Mouse (Mus musculus): ENCODE results near the gene Creb1. TPM values are rescaled to one million over a fixed set of nuclear protein-coding genes. Genes with fewer than 3 reads are reported as not detected.

Gene Creb1
- polyA plus RNA-seq, 1 experiment from 2014 or later: 58.1 TPM

DNA sequence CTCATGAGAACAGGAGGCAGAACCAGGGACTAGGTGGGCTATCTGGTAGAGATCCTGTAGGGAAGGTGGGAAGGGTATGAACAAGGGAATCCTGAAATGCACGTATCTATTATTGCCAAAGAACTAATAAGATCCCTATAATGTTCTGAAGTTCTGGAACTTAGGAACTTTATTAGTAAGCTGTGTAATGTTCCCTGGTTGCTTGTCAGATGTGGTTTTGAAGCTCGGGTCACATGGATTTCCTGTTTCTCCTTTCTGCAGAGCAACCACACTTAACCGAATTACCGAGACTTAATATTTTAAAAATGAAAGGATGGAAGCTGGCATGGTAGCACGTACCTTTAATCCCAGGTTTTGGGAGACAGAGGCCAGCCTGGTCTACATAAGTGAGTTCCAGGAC is 70.9 kb downstream of the Creb1 start:
- WGBS: 96% methylated on average over 5 of the region's 5 CpGs
- Histone ChIP-seq H3K4me3 (replicated peaks; ENCODE audit: low read depth, low read length) (no peak overlapping the region), H3K4me1 (ENCODE audit: control insufficient read depth, insufficient read depth, low read length) (no peaks in the 10 kb centered on the region), H3K27me3 (ENCODE audit: control insufficient read depth, insufficient read depth, low read length) (no peaks in the 10 kb centered on the region), H3K27ac (replicated peaks; ENCODE audit: low read depth, low read length) (no peak overlapping the region), H3K36me3 (ENCODE audit: control insufficient read depth, insufficient read depth, low read length) (peaks cover 37% of the 10 kb centered on the region), H3K9ac (replicated peaks; ENCODE audit: low read length) (no peak overlapping the region), H3K9me3 (ENCODE audit: control insufficient read depth, low read length) (no peaks in the 10 kb centered on the region), H3K4me2 (ENCODE audit: low read length) (no peak overlapping the region)
- ATAC-seq (ENCODE audit: low FRiP score, low TSS enrichment) (no peak), DNase-seq (no peak)

DNA sequence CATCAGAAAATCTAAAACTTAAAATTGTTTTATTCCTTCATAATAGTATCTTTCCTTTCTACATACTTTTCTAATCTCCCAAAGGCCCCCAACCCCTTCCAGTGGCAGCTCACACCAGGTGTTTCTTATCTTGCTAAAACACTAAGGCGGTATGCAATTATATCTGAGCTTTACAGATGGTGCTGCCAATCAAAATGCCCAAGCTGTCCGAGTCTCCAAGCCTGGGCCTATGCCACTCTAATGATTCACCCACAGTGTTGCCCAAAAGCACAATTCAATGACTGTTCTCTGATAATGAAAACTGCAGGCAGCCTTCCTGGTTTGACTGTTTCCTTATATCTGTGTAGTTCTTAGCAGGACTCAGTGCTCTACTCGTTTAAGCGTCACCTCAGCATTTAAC is 76.7 kb downstream of the Creb1 start:
- no peak for ATAC-seq (ENCODE audit: low FRiP score, low TSS enrichment)
- WGBS: 87% methylated on average over 4 of the region's 4 CpGs
- Histone ChIP-seq H3K27me3 (ENCODE audit: control insufficient read depth, insufficient read depth, low read length) (no peaks in the 10 kb centered on the region), H3K27ac (replicated peaks; ENCODE audit: low read depth, low read length) (no peak overlapping the region), H3K9me3 (ENCODE audit: control insufficient read depth, low read length) (no peaks in the 10 kb centered on the region), H3K4me1 (ENCODE audit: control insufficient read depth, insufficient read depth, low read length) (no peaks in the 10 kb centered on the region), H3K4me3 (replicated peaks; ENCODE audit: low read depth, low read length) (no peak overlapping the region), H3K9ac (replicated peaks; ENCODE audit: low read length) (no peak overlapping the region), H3K36me3 (ENCODE audit: control insufficient read depth, insufficient read depth, low read length) (peaks cover 38% of the 10 kb centered on the region), H3K4me2 (ENCODE audit: low read length) (no peak overlapping the region)
- no peak for DNase-seq

DNA sequence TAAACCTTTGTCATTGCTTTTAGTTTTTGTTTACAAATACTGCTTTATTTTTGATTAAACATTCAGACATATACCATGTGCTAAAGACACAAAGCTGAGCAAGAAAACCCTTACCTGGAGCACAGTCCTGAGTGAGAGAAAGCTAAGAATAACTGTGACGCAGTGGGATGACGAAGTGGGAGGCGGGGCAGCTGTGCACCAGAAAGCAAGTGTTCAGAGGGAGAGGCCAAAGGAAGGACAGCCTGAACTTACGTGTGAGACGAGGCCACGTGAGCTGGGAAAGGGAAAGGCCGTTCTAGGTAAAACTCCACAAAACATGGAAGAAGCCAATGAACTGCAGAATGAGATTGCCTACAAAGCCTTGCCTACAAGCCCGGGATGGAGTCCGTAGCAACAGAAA is 77.5 kb downstream of the Creb1 start:
- no peak overlapping the region for H3K4me2 ChIP-seq (ENCODE audit: low read length)
- no peaks in the 10 kb centered on the region for H3K9me3 ChIP-seq (ENCODE audit: control insufficient read depth, low read length)
- no peaks in the 10 kb centered on the region for H3K27me3 ChIP-seq (ENCODE audit: control insufficient read depth, insufficient read depth, low read length)
- H3K27ac ChIP-seq (replicated peaks; ENCODE audit: low read depth, low read length): no peak overlapping the region
- H3K4me1 ChIP-seq (ENCODE audit: control insufficient read depth, insufficient read depth, low read length): no peaks in the 10 kb centered on the region
- DNase-seq (no peak), ATAC-seq (ENCODE audit: low FRiP score, low TSS enrichment) (no peak)
- 93% methylated on average over 9 of the region's 9 CpGs for WGBS
- no peak overlapping the region for H3K9ac ChIP-seq (replicated peaks; ENCODE audit: low read length)
- peaks cover 38% of the 10 kb centered on the region for H3K36me3 ChIP-seq (ENCODE audit: control insufficient read depth, insufficient read depth, low read length)
- H3K4me3 ChIP-seq (replicated peaks; ENCODE audit: low read depth, low read length): no peak overlapping the region

DNA sequence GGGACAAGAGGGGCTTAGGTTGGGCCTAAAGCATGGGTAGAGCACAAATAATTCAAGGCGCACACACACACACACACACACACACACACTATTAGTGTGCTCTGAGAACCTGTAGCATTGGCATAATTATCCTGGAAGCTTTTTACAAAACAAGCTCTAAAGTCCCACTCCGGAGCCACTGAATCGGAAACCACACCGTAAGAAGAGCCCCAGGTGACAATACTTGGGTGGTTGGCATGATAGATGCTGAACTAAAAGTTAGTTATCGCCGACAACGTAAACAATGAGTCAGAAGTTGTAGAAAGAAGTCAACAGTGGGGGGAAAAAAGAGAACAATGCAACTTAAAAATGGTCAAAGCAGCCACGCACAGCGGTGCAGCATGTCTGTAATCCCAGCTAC is 81.9 kb downstream of the Creb1 start:
- Histone ChIP-seq H3K4me2 (ENCODE audit: low read length) (no peak overlapping the region), H3K4me3 (replicated peaks; ENCODE audit: low read depth, low read length) (no peak overlapping the region), H3K9ac (replicated peaks; ENCODE audit: low read length) (no peak overlapping the region), H3K27me3 (ENCODE audit: control insufficient read depth, insufficient read depth, low read length) (no peaks in the 10 kb centered on the region), H3K9me3 (ENCODE audit: control insufficient read depth, low read length) (no peaks in the 10 kb centered on the region), H3K4me1 (ENCODE audit: control insufficient read depth, insufficient read depth, low read length) (peaks cover 12% of the 10 kb centered on the region), H3K27ac (replicated peaks; ENCODE audit: low read depth, low read length) (no peak overlapping the region), H3K36me3 (ENCODE audit: control insufficient read depth, insufficient read depth, low read length) (peaks cover 13% of the 10 kb centered on the region)
- ATAC-seq (ENCODE audit: low FRiP score, low TSS enrichment): no peak
- WGBS: 87% methylated on average over 9 of the region's 9 CpGs
- no peak for DNase-seq

DNA sequence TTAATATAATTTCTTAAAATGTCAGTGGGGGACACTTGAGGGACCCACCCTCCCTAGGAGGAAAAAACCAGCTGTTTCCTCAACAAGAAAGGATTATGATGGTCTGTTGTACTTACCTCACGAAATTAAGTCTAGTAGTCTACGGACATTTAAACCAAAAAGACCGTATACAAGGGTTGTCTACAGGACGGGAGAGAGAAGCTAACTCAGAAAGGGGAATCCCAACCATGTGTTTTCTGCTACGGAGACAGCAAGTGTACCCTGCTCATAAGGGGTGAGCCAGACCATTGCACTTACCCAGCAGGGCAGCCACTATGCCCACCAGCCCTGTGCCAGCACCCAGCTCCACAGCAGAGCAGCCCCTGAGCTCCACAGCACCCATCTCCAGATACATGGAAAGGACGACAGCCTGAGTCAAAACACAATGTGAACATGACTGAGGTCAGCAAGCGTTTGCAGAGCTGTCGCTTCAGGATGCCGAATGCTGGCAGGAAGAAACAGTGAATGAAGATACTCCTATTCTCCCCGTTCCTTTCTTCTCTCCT is 82.4 kb downstream of the Creb1 start:
- Histone ChIP-seq H3K4me3 (replicated peaks; ENCODE audit: low read depth, low read length) (no peak overlapping the region), H3K36me3 (ENCODE audit: control insufficient read depth, insufficient read depth, low read length) (peaks cover 9% of the 10 kb centered on the region; the same call in 1 of the 2 replicates), H3K4me2 (ENCODE audit: low read length) (no peak overlapping the region), H3K27ac (replicated peaks; ENCODE audit: low read depth, low read length) (no peak overlapping the region), H3K4me1 (ENCODE audit: control insufficient read depth, insufficient read depth, low read length) (peaks cover 12% of the 10 kb centered on the region), H3K9me3 (ENCODE audit: control insufficient read depth, low read length) (no peaks in the 10 kb centered on the region), H3K27me3 (ENCODE audit: control insufficient read depth, insufficient read depth, low read length) (no peaks in the 10 kb centered on the region), H3K9ac (replicated peaks; ENCODE audit: low read length) (no peak overlapping the region)
- ATAC-seq (ENCODE audit: low FRiP score, low TSS enrichment) (no peak), DNase-seq (no peak)
- 86% methylated on average over 10 of the region's 10 CpGs for WGBS

DNA sequence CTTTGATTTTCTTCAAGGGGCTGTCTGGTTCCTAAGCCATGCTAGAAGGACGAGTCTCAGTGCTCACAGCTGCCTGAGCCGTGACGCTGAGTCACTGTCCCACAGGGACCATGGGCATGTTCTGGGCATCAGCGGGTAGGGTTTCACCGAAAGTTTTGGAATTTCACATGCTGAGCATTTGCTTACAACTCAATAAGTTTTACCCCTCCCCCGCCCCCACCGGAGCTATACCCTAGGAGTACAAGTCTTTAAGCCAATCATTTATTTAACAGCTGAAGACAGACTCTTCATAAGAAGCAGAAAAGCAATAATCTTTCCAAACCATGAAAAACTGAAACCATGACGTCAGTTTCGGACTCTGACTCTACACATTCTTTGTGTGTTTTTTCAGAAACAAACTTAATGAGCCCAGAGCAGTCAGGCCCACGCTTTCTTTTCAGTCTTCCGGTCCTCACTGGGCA is 83.1 kb downstream of the Creb1 start:
- no peak overlapping the region for H3K27ac ChIP-seq (replicated peaks; ENCODE audit: low read depth, low read length)
- peaks cover 6% of the 10 kb centered on the region; the same call in 1 of the 2 replicates for H3K36me3 ChIP-seq (ENCODE audit: control insufficient read depth, insufficient read depth, low read length)
- no peak for DNase-seq
- H3K4me1 ChIP-seq (ENCODE audit: control insufficient read depth, insufficient read depth, low read length): peaks cover 12% of the 10 kb centered on the region
- WGBS: 85% methylated on average over 11 of the region's 11 CpGs
- no peak overlapping the region for H3K9ac ChIP-seq (replicated peaks; ENCODE audit: low read length)
- ATAC-seq (ENCODE audit: low FRiP score, low TSS enrichment): no peak
- peak overlapping the region; percentile 55 for H3K4me2 ChIP-seq (ENCODE audit: low read length)
- H3K9me3 ChIP-seq (ENCODE audit: control insufficient read depth, low read length): no peaks in the 10 kb centered on the region
- no peaks in the 10 kb centered on the region for H3K27me3 ChIP-seq (ENCODE audit: control insufficient read depth, insufficient read depth, low read length)
- H3K4me3 ChIP-seq (replicated peaks; ENCODE audit: low read depth, low read length): no peak overlapping the region

DNA sequence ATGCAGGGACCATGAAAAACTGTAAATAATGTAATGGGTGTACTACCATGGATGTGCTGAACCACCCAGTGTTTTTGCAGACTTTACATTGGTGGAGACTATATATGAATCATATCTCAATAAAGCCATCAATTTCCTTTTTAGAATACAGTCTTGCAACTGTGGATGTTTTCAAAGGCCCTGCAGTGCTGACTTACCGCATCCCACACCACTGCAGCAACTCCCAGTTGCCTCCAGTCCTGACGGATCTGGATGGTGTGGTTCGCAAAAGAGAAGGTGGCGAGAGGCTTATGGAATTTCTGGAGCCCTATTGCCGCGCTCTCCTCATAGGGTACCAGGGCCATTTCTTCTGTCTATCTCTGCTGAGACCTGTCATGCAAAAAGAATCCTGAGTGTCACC is 83.6 kb downstream of the Creb1 start:
- DNase-seq (no peak), ATAC-seq (ENCODE audit: low FRiP score, low TSS enrichment) (no peak)
- H3K4me2 ChIP-seq (ENCODE audit: low read length): peak overlapping the region; percentile 55
- H3K36me3 ChIP-seq (ENCODE audit: control insufficient read depth, insufficient read depth, low read length): 0 out of 2 replicates have a peak, but pooled peaks cover 1% of the 10 kb centered on the region
- WGBS: 66% methylated on average over 6 of the region's 6 CpGs
- peaks cover 12% of the 10 kb centered on the region for H3K4me1 ChIP-seq (ENCODE audit: control insufficient read depth, insufficient read depth, low read length)
- peak overlapping the region; percentile 97 for H3K9ac ChIP-seq (replicated peaks; ENCODE audit: low read length)
- no peaks in the 10 kb centered on the region for H3K27me3 ChIP-seq (ENCODE audit: control insufficient read depth, insufficient read depth, low read length)
- H3K27ac ChIP-seq (replicated peaks; ENCODE audit: low read depth, low read length): no peak overlapping the region
- peak overlapping the region; percentile 69 for H3K4me3 ChIP-seq (replicated peaks; ENCODE audit: low read depth, low read length)
- H3K9me3 ChIP-seq (ENCODE audit: control insufficient read depth, low read length): no peaks in the 10 kb centered on the region

DNA sequence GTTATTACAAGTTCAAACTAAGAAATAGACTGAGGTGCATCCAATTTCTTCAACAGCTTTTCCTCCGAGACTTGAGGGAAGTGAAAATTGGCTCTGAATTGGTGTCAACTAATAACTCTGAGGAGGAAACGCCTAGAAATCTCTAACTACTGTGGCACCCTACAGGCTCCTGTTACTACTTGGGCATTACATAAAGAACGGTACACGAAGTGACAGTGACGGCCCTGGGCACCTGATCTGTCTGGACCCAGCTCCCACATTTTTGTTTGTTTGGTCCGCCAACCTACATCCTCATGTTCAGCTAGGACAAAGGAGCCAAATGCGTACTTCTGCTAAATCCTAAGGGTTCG is 84.1 kb downstream of the Creb1 start:
- peak overlapping the region; percentile 94 for H3K27ac ChIP-seq (replicated peaks; ENCODE audit: low read depth, low read length)
- no peak for DNase-seq

DNA sequence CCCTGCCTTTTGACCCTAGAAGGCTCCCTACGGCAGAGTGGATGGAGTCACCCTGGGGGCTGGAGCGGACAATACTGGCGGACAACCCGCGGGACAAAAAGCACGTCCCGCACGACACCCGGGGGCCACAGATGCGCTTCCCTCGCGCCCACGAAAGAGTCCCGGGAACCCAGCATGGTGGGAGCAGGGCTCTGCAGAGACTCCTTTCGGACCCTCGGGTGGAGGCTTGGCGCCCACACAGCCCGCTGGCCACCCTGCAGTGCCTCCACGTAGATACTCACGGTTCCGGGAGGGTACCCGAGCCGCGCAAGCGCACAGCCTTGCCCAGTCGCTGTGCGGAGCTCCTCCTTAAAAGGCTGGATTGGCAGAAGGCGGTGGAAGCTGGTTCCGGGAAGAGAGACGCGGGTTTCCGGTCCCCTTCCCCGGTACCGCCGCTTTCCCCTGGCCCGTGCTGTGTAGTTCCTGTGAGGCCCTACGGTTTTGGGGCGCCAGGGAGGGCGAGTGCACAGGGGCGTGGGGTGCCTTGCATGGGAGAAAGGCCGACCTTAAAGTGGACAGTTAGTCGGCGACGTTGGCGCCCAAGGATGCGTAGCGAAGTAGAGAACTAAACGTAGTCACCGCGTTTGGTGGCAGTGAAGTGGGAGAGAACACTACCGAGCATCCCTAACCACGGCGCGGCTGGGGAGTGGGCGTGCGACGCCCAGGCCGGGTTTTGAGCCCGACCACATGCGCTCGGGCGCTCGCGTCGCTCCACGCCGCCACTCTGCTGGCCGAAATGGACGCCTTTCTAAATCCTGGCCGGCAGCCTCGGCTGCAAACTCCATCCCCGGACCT is 84.7 kb downstream of the Creb1 start, which contains the start of gene Mettl21a:
TSS of gene Mettl21a (minus strand) at position 362 of the 834 bp plus-strand sequence.
- Histone ChIP-seq H3K27ac (replicated peaks; ENCODE audit: low read depth, low read length) (peak within 1 kb of the TSS; percentile 94), H3K9me3 (ENCODE audit: control insufficient read depth, low read length) (no peaks in the 10 kb centered on the region), H3K36me3 (ENCODE audit: control insufficient read depth, insufficient read depth, low read length) (no peaks in the 10 kb centered on the region), H3K4me1 (ENCODE audit: control insufficient read depth, insufficient read depth, low read length) (peaks cover 12% of the 10 kb centered on the region), H3K27me3 (ENCODE audit: control insufficient read depth, insufficient read depth, low read length) (no peaks in the 10 kb centered on the region), H3K4me2 (ENCODE audit: low read length) (peak within 1 kb of the TSS; percentile 55), H3K4me3 (replicated peaks; ENCODE audit: low read depth, low read length) (peak within 1 kb of the TSS; percentile 69), H3K9ac (replicated peaks; ENCODE audit: low read length) (peak within 1 kb of the TSS; percentile 97)
- WGBS: 0% methylated on average over 71 of the region's 72 CpGs
- peak; percentile 96 for DNase-seq
- peak; percentile 95 for ATAC-seq (ENCODE audit: low FRiP score, low TSS enrichment)

More for the DNA sequence above, 84.1 kb downstream of the Creb1 start:
- Histone ChIP-seq H3K4me1 (ENCODE audit: control insufficient read depth, insufficient read depth, low read length) (peaks cover 12% of the 10 kb centered on the region), H3K9me3 (ENCODE audit: control insufficient read depth, low read length) (no peaks in the 10 kb centered on the region), H3K27me3 (ENCODE audit: control insufficient read depth, insufficient read depth, low read length) (no peaks in the 10 kb centered on the region), H3K4me3 (replicated peaks; ENCODE audit: low read depth, low read length) (peak overlapping the region; percentile 69), H3K4me2 (ENCODE audit: low read length) (peak overlapping the region; percentile 55), H3K9ac (replicated peaks; ENCODE audit: low read length) (peak overlapping the region; percentile 97), H3K36me3 (ENCODE audit: control insufficient read depth, insufficient read depth, low read length) (no peaks in the 10 kb centered on the region)
- WGBS: 7% methylated on average over 8 of the region's 8 CpGs
- ATAC-seq (ENCODE audit: low FRiP score, low TSS enrichment): no peak; the same call in 1 of the 2 replicates

Measured in midbrain, embryonic 14.5 days (tissue).